Mouse (Mus musculus): ENCODE measurements around the gene Cpne8. TPM values are rescaled to one million over a fixed set of nuclear protein-coding genes. Genes with fewer than 3 reads are reported as not detected.
A peak's percentile ranks its signal among the peaks of the same experiment; 100 is the strongest.

The Cpne8 gene
- polyA plus RNA-seq, 1 experiment, result 13.2 TPM

DNA sequence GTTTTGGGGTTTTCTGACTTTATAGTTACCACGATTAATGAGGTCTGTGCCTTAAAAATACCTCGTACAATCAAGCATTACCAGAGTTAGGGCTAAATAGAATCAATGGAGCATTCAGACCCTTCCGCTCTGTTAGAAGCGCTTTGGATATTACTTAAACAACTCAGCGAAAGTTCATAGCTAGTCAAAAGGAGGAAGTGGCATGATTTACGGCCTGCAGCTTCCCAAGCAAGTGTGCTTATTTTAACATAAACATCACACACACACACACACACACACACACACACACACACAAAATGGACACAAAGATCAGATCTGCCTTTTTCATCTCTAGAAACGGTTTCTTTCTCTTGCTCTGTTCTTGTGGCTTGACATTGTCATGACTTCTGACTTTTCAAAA is 9.7 kb downstream of the Cpne8 start:
- Histone ChIP-seq H3K27me3 (ENCODE audit: control insufficient read depth, insufficient read depth, insufficient read length) (no peaks in the 10 kb centered on the region), H3ac (ENCODE audit: control insufficient read depth, insufficient read length) (no peak overlapping the region), H3K4me2 (ENCODE audit: low read depth) (no peak overlapping the region), H3K36me3 (ENCODE audit: control insufficient read depth, insufficient read depth) (no peaks in the 10 kb centered on the region), H3K79me2 (ENCODE audit: control insufficient read depth, insufficient read depth) (peaks cover 9% of the 10 kb centered on the region), H3K4me3 (no peak overlapping the region)
- TF ChIP-seq SRF (IDR thresholded peaks at IDR 0.05; ENCODE audit: control insufficient read depth, insufficient read length, low read depth) (no peak), MYOG (IDR thresholded peaks at IDR 0.05; ENCODE audit: control insufficient read depth in 1 of 3, insufficient read depth in 1 of 3, insufficient read length in 2 of 3, low read depth in 2 of 3) (no peak), POLR2A (IDR thresholded peaks at IDR 0.05; ENCODE audit: insufficient read length, low read depth) (no peak), E2F4 (IDR thresholded peaks at IDR 0.05; ENCODE audit: insufficient read depth) (no peak), TCF3 (IDR thresholded peaks at IDR 0.05; ENCODE audit: insufficient read length, low read depth) (no peak), REST (IDR thresholded peaks at IDR 0.05; ENCODE audit: insufficient read depth, insufficient read length) (no peak), TCF12 (IDR thresholded peaks at IDR 0.05; ENCODE audit: insufficient read depth, poor library complexity, severe bottlenecking) (no peak)

GRCm38 (mm10) chr15:90666893-90667292 is 12.3 kb downstream of the Cpne8 start:
- Histone ChIP-seq H3K36me3 (ENCODE audit: control insufficient read depth, insufficient read depth) (no peaks in the 10 kb centered on the region), H3K79me2 (ENCODE audit: control insufficient read depth, insufficient read depth) (peaks cover 9% of the 10 kb centered on the region), H3K4me3 (no peak overlapping the region), H3K27me3 (ENCODE audit: control insufficient read depth, insufficient read depth, insufficient read length) (no peaks in the 10 kb centered on the region), H3ac (ENCODE audit: control insufficient read depth, insufficient read length) (no peak overlapping the region), H3K4me2 (ENCODE audit: low read depth) (peak overlapping the region; percentile 13)
- TF ChIP-seq REST (IDR thresholded peaks at IDR 0.05; ENCODE audit: insufficient read depth, insufficient read length) (no peak), CEBPB (IDR thresholded peaks at IDR 0.05; ENCODE audit: insufficient read depth, poor library complexity, severe bottlenecking) (peak; percentile 71; the same call in 1 of the 2 replicates), SRF (IDR thresholded peaks at IDR 0.05; ENCODE audit: control insufficient read depth, insufficient read length, low read depth) (no peak), MAX (IDR thresholded peaks at IDR 0.05; ENCODE audit: low read depth) (peak; percentile 75)

GRCm38 (mm10) chr15:90664615-90665014 is 14.6 kb downstream of the Cpne8 start:
- H3K27me3 ChIP-seq (ENCODE audit: control insufficient read depth, insufficient read depth, insufficient read length), result no peaks in the 10 kb centered on the region
- no peak overlapping the region for H3ac ChIP-seq (ENCODE audit: control insufficient read depth, insufficient read length)
- H3K4me3 ChIP-seq, result no peak overlapping the region
- peak overlapping the region; percentile 69 for H3K4me2 ChIP-seq (ENCODE audit: low read depth)
- TF ChIP-seq TCF12 (IDR thresholded peaks at IDR 0.05; ENCODE audit: insufficient read depth, poor library complexity, severe bottlenecking), result no peak
- no peak for TF ChIP-seq REST (IDR thresholded peaks at IDR 0.05; ENCODE audit: insufficient read depth, insufficient read length)
- TF ChIP-seq E2F4 (IDR thresholded peaks at IDR 0.05; ENCODE audit: insufficient read depth), result no peak
- TF ChIP-seq POLR2A (IDR thresholded peaks at IDR 0.05; ENCODE audit: insufficient read length, low read depth), result no peak
- TF ChIP-seq CEBPB (IDR thresholded peaks at IDR 0.05; ENCODE audit: insufficient read depth, poor library complexity, severe bottlenecking), result no peak
- no peak for TF ChIP-seq MYOD1 (IDR thresholded peaks at IDR 0.05; ENCODE audit: control insufficient read depth in 1 of 3, insufficient read length in 2 of 3, low read depth in 2 of 3)
- TF ChIP-seq TCF3 (IDR thresholded peaks at IDR 0.05; ENCODE audit: insufficient read length, low read depth), result no peak
- TF ChIP-seq USF1 (IDR thresholded peaks at IDR 0.05; ENCODE audit: low read depth), result no peak
- no peak for TF ChIP-seq POLR2AphosphoS2 (IDR thresholded peaks at IDR 0.05; ENCODE audit: insufficient read length, low read depth)
- TF ChIP-seq MYOG (IDR thresholded peaks at IDR 0.05; ENCODE audit: control insufficient read depth in 1 of 3, insufficient read depth in 1 of 3, insufficient read length in 2 of 3, low read depth in 2 of 3), result no peak
- no peak for TF ChIP-seq MAX (IDR thresholded peaks at IDR 0.05; ENCODE audit: low read depth)
- no peak for TF ChIP-seq SRF (IDR thresholded peaks at IDR 0.05; ENCODE audit: control insufficient read depth, insufficient read length, low read depth)
- peaks cover 9% of the 10 kb centered on the region for H3K79me2 ChIP-seq (ENCODE audit: control insufficient read depth, insufficient read depth)
- no peaks in the 10 kb centered on the region for H3K36me3 ChIP-seq (ENCODE audit: control insufficient read depth, insufficient read depth)

DNA sequence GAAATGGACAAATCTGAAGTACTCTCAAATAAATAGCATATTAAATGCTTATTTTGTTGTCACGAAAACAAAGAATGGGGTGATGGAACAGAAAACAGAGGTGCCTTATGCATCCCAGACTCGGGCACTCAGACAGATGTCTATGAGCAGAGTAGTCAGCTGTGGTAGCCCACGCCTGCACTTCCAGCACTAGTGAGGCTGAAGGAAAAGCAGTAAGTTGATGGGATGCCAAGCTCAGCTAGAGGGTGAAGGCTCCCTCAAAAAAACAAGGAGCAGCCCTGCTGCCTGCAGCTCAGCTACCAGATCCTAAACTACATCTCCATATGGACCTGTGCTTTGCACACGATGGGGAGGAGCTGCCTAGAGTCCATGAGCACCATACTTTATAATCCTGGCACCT is 15.6 kb downstream of the Cpne8 start:
- Histone ChIP-seq H3K4me3 (no peak overlapping the region), H3K79me2 (ENCODE audit: control insufficient read depth, insufficient read depth) (peaks cover 9% of the 10 kb centered on the region), H3ac (ENCODE audit: control insufficient read depth, insufficient read length) (no peak overlapping the region), H3K4me2 (ENCODE audit: low read depth) (peak overlapping the region; percentile 69), H3K36me3 (ENCODE audit: control insufficient read depth, insufficient read depth) (no peaks in the 10 kb centered on the region), H3K27me3 (ENCODE audit: control insufficient read depth, insufficient read depth, insufficient read length) (no peaks in the 10 kb centered on the region)
- TF ChIP-seq POLR2AphosphoS2 (IDR thresholded peaks at IDR 0.05; ENCODE audit: insufficient read length, low read depth) (no peak), USF1 (IDR thresholded peaks at IDR 0.05; ENCODE audit: low read depth) (no peak), E2F4 (IDR thresholded peaks at IDR 0.05; ENCODE audit: insufficient read depth) (no peak), SRF (IDR thresholded peaks at IDR 0.05; ENCODE audit: control insufficient read depth, insufficient read length, low read depth) (no peak), MYOG (IDR thresholded peaks at IDR 0.05; ENCODE audit: control insufficient read depth in 1 of 3, insufficient read depth in 1 of 3, insufficient read length in 2 of 3, low read depth in 2 of 3) (no peak), TCF12 (IDR thresholded peaks at IDR 0.05; ENCODE audit: insufficient read depth, poor library complexity, severe bottlenecking) (no peak), CEBPB (IDR thresholded peaks at IDR 0.05; ENCODE audit: insufficient read depth, poor library complexity, severe bottlenecking) (no peak), POLR2A (IDR thresholded peaks at IDR 0.05; ENCODE audit: insufficient read length, low read depth) (no peak), MAX (IDR thresholded peaks at IDR 0.05; ENCODE audit: low read depth) (no peak), REST (IDR thresholded peaks at IDR 0.05; ENCODE audit: insufficient read depth, insufficient read length) (no peak), MYOD1 (IDR thresholded peaks at IDR 0.05; ENCODE audit: control insufficient read depth in 1 of 3, insufficient read length in 2 of 3, low read depth in 2 of 3) (no peak), TCF3 (IDR thresholded peaks at IDR 0.05; ENCODE audit: insufficient read length, low read depth) (no peak)

GRCm38 (mm10) chr15:90660723-90661122 is 18.5 kb downstream of the Cpne8 start:
- H3K4me2 ChIP-seq (ENCODE audit: low read depth), result no peak overlapping the region
- no peaks in the 10 kb centered on the region for H3K27me3 ChIP-seq (ENCODE audit: control insufficient read depth, insufficient read depth, insufficient read length)
- TF ChIP-seq E2F4 (IDR thresholded peaks at IDR 0.05; ENCODE audit: insufficient read depth) (no peak), REST (IDR thresholded peaks at IDR 0.05; ENCODE audit: insufficient read depth, insufficient read length) (no peak), TCF12 (IDR thresholded peaks at IDR 0.05; ENCODE audit: insufficient read depth, poor library complexity, severe bottlenecking) (no peak), CEBPB (IDR thresholded peaks at IDR 0.05; ENCODE audit: insufficient read depth, poor library complexity, severe bottlenecking) (no peak), TCF3 (IDR thresholded peaks at IDR 0.05; ENCODE audit: insufficient read length, low read depth) (no peak), MYOG (IDR thresholded peaks at IDR 0.05; ENCODE audit: control insufficient read depth in 1 of 3, insufficient read depth in 1 of 3, insufficient read length in 2 of 3, low read depth in 2 of 3) (no peak), USF1 (IDR thresholded peaks at IDR 0.05; ENCODE audit: low read depth) (no peak), POLR2A (IDR thresholded peaks at IDR 0.05; ENCODE audit: insufficient read length, low read depth) (no peak), POLR2AphosphoS2 (IDR thresholded peaks at IDR 0.05; ENCODE audit: insufficient read length, low read depth) (no peak), MAX (IDR thresholded peaks at IDR 0.05; ENCODE audit: low read depth) (no peak), MYOD1 (IDR thresholded peaks at IDR 0.05; ENCODE audit: control insufficient read depth in 1 of 3, insufficient read length in 2 of 3, low read depth in 2 of 3) (no peak), SRF (IDR thresholded peaks at IDR 0.05; ENCODE audit: control insufficient read depth, insufficient read length, low read depth) (no peak)
- H3K4me3 ChIP-seq, result no peak overlapping the region
- H3K79me2 ChIP-seq (ENCODE audit: control insufficient read depth, insufficient read depth), result no peaks in the 10 kb centered on the region
- H3ac ChIP-seq (ENCODE audit: control insufficient read depth, insufficient read length), result no peak overlapping the region
- no peaks in the 10 kb centered on the region for H3K36me3 ChIP-seq (ENCODE audit: control insufficient read depth, insufficient read depth)

All from myocyte (in vitro differentiated cells).